Mouse (Mus musculus) kidney, adult 18-20 months (tissue): ENCODE results near the gene Rnf144a.
A peak's percentile ranks its signal among the peaks of the same experiment; 100 is the strongest.
"Not testable (repeated sequence)": the region's sequence is repeated elsewhere in the genome, so short reads cannot be mapped to it uniquely, and the experiment has no call there.

Experiments used
- DNase-seq: peaks from one replicate; pipeline ENCODE4 v3.0.0; 2021

Rnf144a gene

GRCm38 (mm10) chr12:26311548-26311947, 103.5 kb downstream of the Rnf144a start:
- DNase-seq: peak; percentile 56

DNA sequence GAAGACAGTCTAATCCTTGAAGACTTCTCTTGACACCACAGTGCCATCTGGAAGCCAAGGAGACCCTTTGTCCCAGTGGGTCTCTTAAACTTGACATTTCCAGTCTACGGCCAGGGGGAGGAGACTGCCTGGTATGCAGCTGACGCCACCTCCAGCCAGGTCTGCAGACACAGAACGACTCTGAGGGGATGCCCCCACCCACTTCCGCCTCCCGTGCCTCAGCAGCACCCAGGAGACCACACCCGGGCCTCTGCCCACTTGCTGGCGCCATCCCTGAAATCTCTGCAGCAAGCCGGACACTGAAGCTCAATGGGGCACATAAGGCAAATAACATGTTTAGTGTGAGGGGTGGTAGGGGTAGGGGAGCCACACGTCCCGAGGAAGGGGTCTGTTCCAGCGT, 104.8 kb downstream of the Rnf144a start:
- DNase-seq: no peak

- no peak for DNase-seq
These were observed 112.2 kb downstream of the Rnf144a start for GRCm38 (mm10) chr12:26302886-26303285.

DNA sequence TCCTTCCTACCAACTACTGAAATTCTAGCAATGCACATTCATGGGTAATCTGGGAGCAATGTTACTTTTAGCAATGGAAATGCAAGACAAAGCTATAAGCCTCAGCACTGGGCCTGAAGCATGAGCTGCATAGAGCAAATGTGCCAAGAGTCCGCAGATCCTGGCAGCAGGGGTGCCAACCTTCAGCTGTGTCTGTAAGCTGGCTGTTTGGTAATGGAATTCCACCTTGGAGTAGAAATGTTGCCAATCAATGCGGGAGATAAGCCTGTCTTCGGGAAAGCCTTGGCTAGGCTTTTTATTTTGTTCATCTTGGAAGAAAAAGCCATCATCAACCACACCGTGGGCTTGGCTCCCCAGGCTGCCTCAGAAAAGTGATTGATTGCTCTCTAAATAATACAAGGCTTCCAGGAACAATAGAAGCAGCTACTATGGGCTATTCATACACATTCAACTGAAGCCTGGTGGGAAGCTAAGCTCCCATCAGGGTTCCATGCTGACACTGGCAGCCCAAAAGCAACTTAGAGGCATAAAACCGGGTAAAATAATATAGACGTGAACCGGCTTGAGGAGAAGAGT, 115.5 kb downstream of the Rnf144a start:
- no peak for DNase-seq

DNA sequence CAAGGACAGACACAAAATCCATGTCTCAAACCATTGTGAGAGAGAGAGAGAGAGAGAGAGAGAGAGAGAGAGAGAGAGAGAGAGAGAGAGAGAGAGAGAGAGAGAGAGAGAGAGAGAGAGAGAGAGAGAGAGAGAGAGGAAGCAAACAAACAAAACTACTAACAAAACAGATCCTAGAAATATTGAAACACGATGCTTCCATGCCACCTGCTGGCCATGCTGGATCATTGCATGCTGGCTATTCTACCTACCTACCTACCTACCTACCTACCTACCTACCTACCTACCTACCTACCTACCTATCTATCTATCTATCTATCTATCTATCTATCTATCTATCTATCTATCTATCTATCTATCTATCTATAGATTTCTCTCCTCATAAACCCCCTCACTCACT, 119.1 kb downstream of the Rnf144a start:
- not testable (repeated sequence) for DNase-seq

- no peak for DNase-seq
These were observed 125.9 kb downstream of the Rnf144a start for GRCm38 (mm10) chr12:26289200-26289599.

DNA sequence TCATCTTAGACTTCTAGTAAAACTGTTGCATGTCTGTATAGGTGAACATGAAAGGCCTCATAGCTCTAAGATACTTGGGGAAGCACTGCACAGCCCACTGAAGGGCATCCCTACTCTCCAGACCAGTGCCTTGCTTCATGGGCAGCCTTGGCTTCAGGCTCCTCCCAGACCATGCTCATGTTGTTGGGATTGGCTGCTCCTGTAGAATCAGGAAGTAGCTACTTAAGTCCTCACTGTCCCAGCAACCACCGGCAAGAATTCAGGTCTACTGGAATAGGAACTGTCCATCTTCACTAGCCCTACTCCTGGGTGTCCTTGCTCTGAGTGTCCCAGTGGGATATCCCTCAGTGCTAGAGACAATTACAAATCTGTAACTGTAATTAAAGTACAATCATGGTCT, 126.7 kb downstream of the Rnf144a start:
- DNase-seq: no peak

DNA sequence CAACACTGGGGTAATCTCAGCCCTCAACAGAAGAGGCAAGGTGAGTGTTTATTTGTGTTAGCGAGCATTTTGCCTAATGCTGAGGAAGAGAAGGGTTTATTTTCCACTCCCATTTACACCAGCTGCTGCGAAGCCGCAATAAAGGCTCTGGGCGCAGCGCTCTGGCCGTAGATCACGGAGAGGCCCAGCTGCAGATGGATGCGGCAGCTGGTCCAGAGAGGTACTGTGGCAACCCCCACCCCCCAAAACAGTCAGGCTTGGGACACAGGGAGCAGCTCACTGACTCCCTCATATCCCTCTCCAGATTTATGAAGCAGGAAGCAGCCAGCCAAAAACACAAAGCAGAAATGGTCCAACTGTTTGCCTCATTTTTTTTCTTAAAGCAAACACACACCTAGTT, 129.1 kb downstream of the Rnf144a start:
- no peak for DNase-seq

GRCm38 (mm10) chr12:26285460-26285859, 129.6 kb downstream of the Rnf144a start:
- DNase-seq: no peak

DNA sequence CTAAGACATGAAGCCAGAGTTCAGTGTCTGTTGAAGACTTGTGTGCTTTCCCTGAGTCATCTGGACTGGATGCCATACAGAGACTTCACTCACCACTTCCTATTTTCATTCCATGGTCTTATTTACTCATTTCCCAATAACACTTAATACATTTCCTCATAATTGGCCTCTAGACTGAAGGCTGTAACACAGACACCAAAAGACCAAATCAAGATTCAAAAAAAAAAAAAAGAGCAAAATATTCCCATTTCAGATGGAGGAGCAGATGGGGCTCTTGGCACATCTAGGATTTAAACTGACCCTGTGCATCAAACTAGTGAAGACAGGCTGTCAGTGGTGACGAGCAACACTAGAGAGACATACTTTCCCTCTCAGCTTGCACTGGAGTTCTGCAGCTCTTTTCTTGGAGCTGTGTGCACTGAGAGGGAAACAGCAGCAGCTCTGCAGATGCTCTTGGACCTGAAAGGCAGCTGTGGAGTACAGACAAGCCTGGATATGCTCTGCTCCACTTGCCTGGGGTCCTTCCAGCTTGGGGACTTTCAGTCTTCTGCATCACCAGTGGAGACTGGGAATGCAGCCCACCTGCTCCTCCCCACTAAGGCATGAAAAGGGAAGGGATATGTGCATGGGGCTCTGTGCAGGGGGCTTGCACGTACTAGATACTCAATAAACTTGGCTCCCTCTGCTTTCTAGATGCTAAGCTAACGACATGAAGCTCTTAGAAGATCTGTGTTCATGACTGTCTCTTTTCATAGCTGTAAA, 134.2 kb downstream of the Rnf144a start:
- no peak for DNase-seq

GRCm38 (mm10) chr12:26277002-26277669, 137.9 kb downstream of the Rnf144a start:
- DNase-seq: peak; percentile 17

DNA sequence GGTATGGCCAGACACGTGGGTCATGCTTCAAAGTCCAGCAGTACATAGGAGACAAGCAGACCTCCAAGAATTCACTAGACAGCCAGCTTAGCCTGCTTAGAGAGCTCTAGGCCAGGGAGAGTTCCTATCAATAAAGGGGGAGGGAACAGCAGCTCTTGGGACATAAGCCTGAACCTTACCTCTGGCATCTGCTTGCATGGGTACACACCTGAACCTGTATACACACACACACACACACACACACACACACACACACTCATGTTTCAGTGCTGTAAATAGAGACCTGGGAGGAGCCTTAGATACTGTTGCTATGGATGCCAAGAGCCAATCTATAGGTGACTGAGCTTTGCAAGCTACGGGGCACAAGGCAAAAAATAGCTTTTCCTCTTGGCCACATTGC, 138.5 kb downstream of the Rnf144a start:
- DNase-seq: no peak
